Mouse (Mus musculus) CH12.LX (cell line): ENCODE measurements around the gene Tyrobp. TPM values are rescaled to one million over a fixed set of nuclear protein-coding genes. Genes with fewer than 3 reads are reported as not detected.

Experiments used
- DNase-seq: peaks from one replicate; pipeline ENCODE4 v3.0.0-alpha.2; 2013; ENCODE audit errors: extremely low read depth
- H3K27ac ChIP-seq: 2 replicates; pipeline ENCODE4 v1.5.1; 2012; ENCODE audit warnings: low read depth, mild to moderate bottlenecking, control low read depth, moderate library complexity; ENCODE audit not compliant: insufficient read depth
- H3K27me3 ChIP-seq: replicated peaks from 2 replicates; pipeline ENCODE3; 2012; ENCODE audit warnings: inconsistent platforms
- H3K36me3 ChIP-seq, 2 experiments: replicated peaks in 1 of 2; 2 replicates each; pipeline versions ENCODE3 to v1.6.1; 2012; ENCODE audit warnings: inconsistent platforms in 1 of 2, low read length in 1 of 2, mild to moderate bottlenecking in 1 of 2, mixed read lengths in 1 of 2, moderate library complexity in 1 of 2; ENCODE audit not compliant: control insufficient read depth in 1 of 2, insufficient read depth in 1 of 2
- H3K4me1 ChIP-seq, 2 experiments: 2 replicates each; pipeline ENCODE4 v1.6.1; 2012; ENCODE audit warnings: inconsistent platforms in 1 of 2, moderate library complexity in 1 of 2; ENCODE audit not compliant: insufficient read depth in 2 of 2, control insufficient read depth in 1 of 2
- H3K4me2 ChIP-seq: 2 replicates; pipeline ENCODE4 v1.6.1; 2012; ENCODE audit warnings: low read depth, mild to moderate bottlenecking, control low read depth; ENCODE audit not compliant: poor library complexity, insufficient read depth, severe bottlenecking
- H3K4me3 ChIP-seq, 3 experiments: fragments of 150-350 bp in 1 of 3; sonication (generic) in 1 of 3; replicated peaks in 1 of 3; 2 replicates each; pipeline versions ENCODE3 to v1.5.1; 2011 to 2012; ENCODE audit warnings: low read depth in 2 of 3, low read length in 2 of 3, mild to moderate bottlenecking in 2 of 3, moderate library complexity in 2 of 3, control low read depth in 1 of 3, improper control_type of control experiment in 1 of 3, inconsistent platforms in 1 of 3, mixed read lengths in 1 of 3; ENCODE audit not compliant: poor library complexity in 1 of 3
- H3K79me2 ChIP-seq: replicated peaks from 2 replicates; pipeline ENCODE4 v1.6.1; 2012; ENCODE audit warnings: mild to moderate bottlenecking, moderate library complexity; ENCODE audit not compliant: control insufficient read depth, poor library complexity, insufficient read depth, severe bottlenecking; ENCODE audit errors: extremely low read depth
- H3K9ac ChIP-seq: 2 replicates; pipeline ENCODE4 v1.6.1; 2012; ENCODE audit warnings: low read depth, mild to moderate bottlenecking, control low read depth, moderate library complexity; ENCODE audit not compliant: insufficient read depth
- H3K9me3 ChIP-seq: replicated peaks from 2 replicates; pipeline ENCODE3; 2012; ENCODE audit warnings: low read length, inconsistent platforms, mixed read lengths
- BHLHE40 ChIP-seq: IDR thresholded peaks from 2 replicates; pipeline ENCODE4 v1.6.1; 2011; ENCODE audit warnings: mild to moderate bottlenecking, low read depth, low read length, improper control_type of control experiment
- CHD1 ChIP-seq: IDR thresholded peaks from 2 replicates; pipeline ENCODE4 v1.6.1; 2012; ENCODE audit warnings: low read depth, low read length, improper control_type of control experiment, inconsistent platforms
- CTCF ChIP-seq, 2 experiments: IDR thresholded peaks in 1 of 2; conservative IDR thresholded peaks in 1 of 2; 2 replicates each; pipeline ENCODE4 v1.5.1; 2011 to 2012; ENCODE audit warnings: low read depth in 2 of 2, low read length in 2 of 2, improper control_type of control experiment in 1 of 2, inconsistent platforms in 1 of 2, mild to moderate bottlenecking in 1 of 2, moderate library complexity in 1 of 2
- E2F4 ChIP-seq: IDR thresholded peaks from 2 replicates; pipeline ENCODE4 v1.6.1; 2011; ENCODE audit warnings: low read depth, low read length, improper control_type of control experiment; ENCODE audit not compliant: insufficient replicate concordance
- ELF1 ChIP-seq: IDR thresholded peaks from 2 replicates; pipeline ENCODE4 v1.6.1; 2014; ENCODE audit warnings: low read depth, mild to moderate bottlenecking, inconsistent platforms, low read length, improper control_type of control experiment
- JUND ChIP-seq: conservative IDR thresholded peaks from 2 replicates; pipeline ENCODE4 v1.6.1; 2011; ENCODE audit warnings: low read depth, low read length, improper control_type of control experiment
- KAT2A ChIP-seq: IDR thresholded peaks from 2 replicates; pipeline ENCODE4 v1.6.1; 2012; ENCODE audit warnings: low read length, improper control_type of control experiment, inconsistent platforms; ENCODE audit not compliant: insufficient replicate concordance
- MAFK ChIP-seq: IDR thresholded peaks from 2 replicates; pipeline ENCODE4 v1.6.1; 2011; ENCODE audit warnings: low read length, improper control_type of control experiment; ENCODE audit not compliant: insufficient replicate concordance
- MEF2A ChIP-seq: IDR thresholded peaks from 2 replicates; pipeline ENCODE4 v1.6.1; 2014; ENCODE audit warnings: low read depth, mild to moderate bottlenecking, inconsistent platforms, low read length, improper control_type of control experiment, borderline replicate concordance
- MYC ChIP-seq: IDR thresholded peaks from 2 replicates; pipeline ENCODE4 v1.6.1; 2011; ENCODE audit warnings: low read depth, mild to moderate bottlenecking, improper control_type of control experiment, low read length
- NELFE ChIP-seq: IDR thresholded peaks from 2 replicates; pipeline ENCODE4 v1.6.1; 2011; ENCODE audit warnings: low read depth, low read length, improper control_type of control experiment
- PAX5 ChIP-seq: IDR thresholded peaks from 2 replicates; pipeline ENCODE4 v1.6.1; 2012; ENCODE audit warnings: low read length, inconsistent platforms, mixed read lengths
- POLR2A ChIP-seq: IDR thresholded peaks from 2 replicates; pipeline ENCODE4 v1.6.1; 2011; ENCODE audit warnings: low read depth, mild to moderate bottlenecking, improper control_type of control experiment, low read length
- POLR2AphosphoS2 ChIP-seq: IDR thresholded peaks from 2 replicates; pipeline ENCODE4 v1.6.1; 2011; ENCODE audit warnings: low read depth, low read length, improper control_type of control experiment
- RAD21 ChIP-seq: IDR thresholded peaks from 2 replicates; pipeline ENCODE4 v1.6.1; 2011; ENCODE audit warnings: low read depth, mild to moderate bottlenecking, low read length, improper control_type of control experiment, moderate library complexity
- RCOR1 ChIP-seq: conservative IDR thresholded peaks from 2 replicates; pipeline ENCODE4 v1.6.1; 2012; ENCODE audit warnings: low read depth, mild to moderate bottlenecking, inconsistent platforms, low read length, improper control_type of control experiment
- SIN3A ChIP-seq: IDR thresholded peaks from 2 replicates; pipeline ENCODE4 v1.6.1; 2012; ENCODE audit warnings: low read length, improper control_type of control experiment, inconsistent platforms
- SMC3 ChIP-seq: IDR thresholded peaks from 2 replicates; pipeline ENCODE4 v1.6.1; 2011; ENCODE audit warnings: low read depth, low read length, improper control_type of control experiment
- TBP ChIP-seq: conservative IDR thresholded peaks from 2 replicates; pipeline ENCODE4 v1.6.1; 2011; ENCODE audit warnings: low read depth, low read length, improper control_type of control experiment
- UBTF ChIP-seq: IDR thresholded peaks from 2 replicates; pipeline ENCODE4 v1.6.1; 2012; ENCODE audit warnings: low read depth, mild to moderate bottlenecking, inconsistent platforms, low read length, improper control_type of control experiment, moderate library complexity
- USF1 ChIP-seq: IDR thresholded peaks from 2 replicates; pipeline ENCODE4 v1.6.1; 2014; ENCODE audit warnings: low read depth, mild to moderate bottlenecking, inconsistent platforms, low read length, improper control_type of control experiment
- USF2 ChIP-seq: conservative IDR thresholded peaks from 2 replicates; pipeline ENCODE4 v1.6.1; 2011; ENCODE audit warnings: low read depth, low read length, improper control_type of control experiment
- ZC3H11A ChIP-seq: IDR thresholded peaks from 2 replicates; pipeline ENCODE4 v1.6.1; 2012; ENCODE audit warnings: low read depth, mild to moderate bottlenecking, inconsistent platforms, low read length, improper control_type of control experiment
- ZNF384 ChIP-seq: IDR thresholded peaks from 2 replicates; pipeline ENCODE4 v1.6.1; 2012; ENCODE audit warnings: low read depth, low read length, improper control_type of control experiment, inconsistent platforms
- dilution Hi-C: fragments of 300-500 bp; cut with MboI; formaldehyde crosslinking; loops from 2 replicates; pipeline ENCODE4 v1.14.3; 2020; ENCODE audit warnings: low sequenced_read_pairs; ENCODE audit not compliant: extremely low pct_unique_long_range_greater_than_20kb, extremely low pct_ligation_motif_present
- in situ Hi-C: fragments of 300-500 bp; cut with MboI; formaldehyde crosslinking; loops from 3 replicates; pipeline ENCODE4 v1.14.3; 2019; ENCODE audit warnings: low sequenced_read_pairs, low pct_ligation_motif_present, low pct_unique_long_range_greater_than_20kb, mixed read lengths
- polyA plus RNA-seq: library from polyadenylated mRNA; unstranded; fragments of >175 nt; gene quantifications from 2 replicates; pipeline ENCODE4 v1.2.1, GENCODE M21; 2012; ENCODE audit warnings: low read depth; ENCODE audit not compliant: insufficient read length
- total RNA-seq, 2 experiments: library from RNA; depleted of rRNA; stranded (reverse); fragments of 300-350 nt in 1 of 2; fragments of >200 nt in 1 of 2; gene quantifications; 2 replicates each; pipeline ENCODE4 v1.2.3; 2012 to 2014

Gene Tyrobp
- total and polyA plus RNA-seq, 3 experiments, result 4.2 to 18.9 (median 13.0) TPM

DNA sequence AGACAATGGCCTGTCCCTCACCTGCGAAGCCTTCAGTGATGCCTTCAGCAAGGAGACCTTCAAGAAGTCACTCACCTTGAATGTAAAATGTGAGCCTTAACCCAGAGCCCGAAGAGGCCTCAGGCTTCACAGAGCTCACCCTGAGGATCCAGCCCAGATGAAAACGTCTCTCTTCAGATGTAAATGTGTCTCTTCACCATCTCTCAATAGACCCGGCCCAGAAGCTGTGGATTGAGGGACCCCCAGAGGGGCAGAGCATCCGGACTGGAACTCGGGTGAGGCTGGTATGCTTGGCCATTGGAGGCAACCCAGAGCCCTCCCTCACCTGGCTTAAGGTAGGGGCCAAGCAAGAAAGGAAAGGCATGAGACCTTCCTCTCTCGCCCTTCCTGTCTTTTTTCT is 50.0 kb downstream of the Tyrobp start:
- H3K36me3 ChIP-seq, result no peaks in the 10 kb centered on the region
- no peak for DNase-seq
- no peak overlapping the region for H3K4me3 ChIP-seq
- dilution Hi-C loops (no loop called here), in situ Hi-C loops (no loop called here)
- no peaks in the 10 kb centered on the region for H3K9me3 ChIP-seq
- no peak for TF ChIP-seq MYC
- no peak for TF ChIP-seq SIN3A
- no peak for TF ChIP-seq E2F4
- no peak for TF ChIP-seq USF2
- no peak for TF ChIP-seq NELFE
- TF ChIP-seq MEF2A, result no peak
- no peak for TF ChIP-seq ELF1
- TF ChIP-seq SMC3, result no peak
- no peak for TF ChIP-seq RAD21
- TF ChIP-seq USF1, result no peak
- no peak for TF ChIP-seq ZNF384
- no peak for TF ChIP-seq JUND
- no peak for TF ChIP-seq POLR2A
- TF ChIP-seq BHLHE40, result no peak
- no peak for TF ChIP-seq CTCF (conservative IDR thresholded peaks at IDR 0.05 in 1 of 2, IDR thresholded peaks at IDR 0.05 in 1 of 2; ENCODE audit: low read depth in 2 of 2, low read length in 2 of 2)
- TF ChIP-seq ZC3H11A, result no peak
- TF ChIP-seq KAT2A, result no peak
- TF ChIP-seq CHD1, result no peak
- TF ChIP-seq RCOR1, result no peak
- TF ChIP-seq UBTF, result no peak
- H3K79me2 ChIP-seq, result no peaks in the 10 kb centered on the region
- H3K9ac ChIP-seq, result no peak overlapping the region
- peaks cover 94% of the 10 kb centered on the region for H3K27me3 ChIP-seq
- H3K4me2 ChIP-seq, result no peak overlapping the region
- no peak overlapping the region for H3K27ac ChIP-seq
- H3K4me1 ChIP-seq, result no peaks in the 10 kb centered on the region

DNA sequence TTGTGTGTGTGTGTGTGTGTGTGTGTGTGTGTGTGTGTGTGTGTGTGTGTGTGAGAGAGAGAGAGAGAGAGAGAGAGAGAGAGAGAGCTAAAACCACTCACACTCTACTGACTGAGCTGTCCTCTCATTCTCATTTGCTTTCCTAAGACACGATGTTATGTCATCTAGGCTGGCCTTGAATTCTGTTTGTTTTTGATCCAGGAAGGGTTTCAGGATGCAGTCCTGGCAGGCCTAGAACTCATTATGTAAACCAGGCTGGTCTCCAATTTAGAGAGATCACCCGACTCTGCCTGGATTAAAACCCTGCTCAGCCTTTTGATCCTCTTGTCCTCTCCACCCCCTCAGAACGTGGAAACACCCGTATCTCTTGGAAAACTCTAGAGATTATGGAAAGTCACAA is 50.4 kb downstream of the Tyrobp start:
- dilution Hi-C loops, result no loop called here
- Histone ChIP-seq H3K4me3 (no peak overlapping the region), H3K27me3 (peaks cover 92% of the 10 kb centered on the region), H3K9ac (no peak overlapping the region), H3K4me2 (no peak overlapping the region), H3K27ac (no peak overlapping the region), H3K9me3 (no peaks in the 10 kb centered on the region), H3K79me2 (no peaks in the 10 kb centered on the region), H3K4me1 (no peaks in the 10 kb centered on the region), H3K36me3 (no peaks in the 10 kb centered on the region)
- TF ChIP-seq TBP, result no peak
- no peak for TF ChIP-seq POLR2AphosphoS2
- no peak for TF ChIP-seq PAX5
- no peak for TF ChIP-seq RCOR1
- no peak for TF ChIP-seq CTCF (conservative IDR thresholded peaks at IDR 0.05 in 1 of 2, IDR thresholded peaks at IDR 0.05 in 1 of 2; ENCODE audit: low read depth in 2 of 2, low read length in 2 of 2)
- no peak for TF ChIP-seq JUND
- no peak for TF ChIP-seq MAFK
- TF ChIP-seq RAD21, result no peak
- no peak for TF ChIP-seq CHD1
- DNase-seq, result no peak
- in situ Hi-C loops, result no loop called here
